Mouse (Mus musculus): ENCODE results near the gene Mttp.

DNA sequence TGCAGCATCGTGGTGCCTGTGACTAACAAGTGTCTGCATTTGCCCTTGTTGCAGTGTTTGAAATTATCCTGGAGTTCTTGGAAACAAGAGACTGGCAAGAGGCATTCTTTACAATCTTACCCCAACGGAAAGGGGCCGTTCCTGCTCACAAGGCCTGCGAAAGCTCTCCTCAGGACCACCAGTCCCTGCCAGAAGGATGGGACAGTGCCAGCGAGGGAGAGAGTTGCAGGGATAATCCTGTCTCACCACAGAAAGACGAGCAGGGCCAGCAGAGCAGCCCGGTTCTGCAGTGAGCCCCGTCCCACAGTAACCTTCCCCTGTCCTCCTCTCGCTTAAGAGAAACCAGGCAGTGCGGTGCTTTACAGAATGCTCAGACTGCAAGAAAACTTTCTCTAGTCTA, 11.9 kb upstream of the Mttp start:
- TF ChIP-seq CTCF (conservative IDR thresholded peaks at IDR 0.05; ENCODE audit: low read length) (no peak), NANOG (IDR thresholded peaks at IDR 0.05; ENCODE audit: borderline replicate concordance, low read length) (no peak), POU5F1 (IDR thresholded peaks at IDR 0.05; ENCODE audit: borderline replicate concordance, low read length) (no peak)
